Mouse (Mus musculus) lung, postnatal 0 days (tissue): ENCODE measurements around the gene Ephb2. TPM values are rescaled to one million over a fixed set of nuclear protein-coding genes. Genes with fewer than 3 reads are reported as not detected.

Experiments
- ATAC-seq: fragments of 200-750 bp; cut with Nextera tagmentation; 2 replicates; pipeline ENCODE4 v1.8.0; 2017; ENCODE audit warnings: moderate library complexity
- DNase-seq: peaks from one replicate; pipeline ENCODE4 v3.0.0-alpha.2; 2016; ENCODE audit warnings: low spot score
- H3K27ac ChIP-seq: fragments of 300-500 bp; sonication (generic); 2 replicates; pipeline ENCODE4 v1.5.1; 2014; ENCODE audit warnings: antibody characterized with exemption, mild to moderate bottlenecking, low read length, mixed read lengths
- H3K27me3 ChIP-seq: fragments of 300-500 bp; sonication (generic); replicated peaks from 2 replicates; pipeline ENCODE4 v1.6.1; 2014; ENCODE audit warnings: low read length, mixed read lengths; ENCODE audit not compliant: insufficient read depth
- H3K36me3 ChIP-seq: fragments of 300-500 bp; sonication (generic); 2 replicates; pipeline ENCODE4 v1.6.1; 2014; ENCODE audit warnings: low read length, mixed read lengths; ENCODE audit not compliant: insufficient read depth
- H3K4me1 ChIP-seq: fragments of 300-500 bp; sonication (generic); 2 replicates; pipeline ENCODE4 v1.6.1; 2014; ENCODE audit warnings: antibody characterized with exemption, low read depth, low read length, mixed read lengths; ENCODE audit not compliant: insufficient read depth
- H3K4me2 ChIP-seq: fragments of 300-500 bp; sonication (generic); replicated peaks from 2 replicates; pipeline ENCODE4 v1.6.1; 2014; ENCODE audit warnings: low read depth, mild to moderate bottlenecking, low read length, moderate library complexity, mixed read lengths
- H3K4me3 ChIP-seq: fragments of 300-500 bp; sonication (generic); 2 replicates; pipeline ENCODE4 v1.5.1; 2014; ENCODE audit warnings: low read depth, low read length
- H3K9ac ChIP-seq: fragments of 300-500 bp; sonication (generic); replicated peaks from 2 replicates; pipeline ENCODE4 v1.6.1; 2014; ENCODE audit warnings: low read depth, mild to moderate bottlenecking
- H3K9me3 ChIP-seq: fragments of 300-500 bp; sonication (generic); 2 replicates; pipeline ENCODE4 v1.6.1; 2016; ENCODE audit warnings: low read length, mixed read lengths
- CTCF ChIP-seq: IDR thresholded peaks from 2 replicates; pipeline ENCODE4 v1.5.1; 2016; ENCODE audit warnings: antibody characterized with exemption, mild to moderate bottlenecking
- EP300 ChIP-seq: IDR thresholded peaks from 2 replicates; pipeline ENCODE4 v1.6.1; 2016; ENCODE audit warnings: antibody characterized with exemption, mild to moderate bottlenecking, control low read depth
- WGBS: fragments of 180-500 bp; shearing (Covaris S2); extraction: QIAGEN DNeasy Blood & Tissue Kit; methylation state at CpG from one replicate; pipeline ENCODE4 v1.1.7; 2014; 5-methylcytosine and 5-hydroxymethylcytosine counted together
- polyA plus RNA-seq: library from polyadenylated mRNA; unstranded; fragments of >200 nt; fragmentation: Nextera tagmentation; extraction: Ambion mirVana; gene quantifications from 2 replicates; pipeline ENCODE4 v1.2.1, GENCODE M21; 2015

The Ephb2 gene
- polyA plus RNA-seq, 1 experiment from 2014 or later: 0.63 TPM

GRCm38 (mm10) chr4:136765080-136765479, 70.7 kb downstream of the Ephb2 start:
- Histone ChIP-seq H3K9me3 (no peaks in the 10 kb centered on the region), H3K36me3 (no peaks in the 10 kb centered on the region), H3K4me1 (no peaks in the 10 kb centered on the region), H3K27me3 (no peaks in the 10 kb centered on the region), H3K9ac (no peak overlapping the region), H3K4me3 (no peak overlapping the region), H3K27ac (no peak overlapping the region), H3K4me2 (no peak overlapping the region)
- ATAC-seq (no peak), DNase-seq (no peak)
- TF ChIP-seq CTCF: no peak
- no peak for TF ChIP-seq EP300
- WGBS: 58% methylated on average over 7 of the region's 7 CpGs

- no peak overlapping the region for H3K4me3 ChIP-seq
- no peak overlapping the region for H3K27ac ChIP-seq
- ATAC-seq (no peak), DNase-seq (no peak)
- no peaks in the 10 kb centered on the region for H3K4me1 ChIP-seq
- H3K36me3 ChIP-seq: no peaks in the 10 kb centered on the region
- no peak overlapping the region for H3K4me2 ChIP-seq
- TF ChIP-seq EP300 (no peak), CTCF (no peak)
- no peak overlapping the region for H3K9ac ChIP-seq
- H3K9me3 ChIP-seq: no peaks in the 10 kb centered on the region
- 34% methylated on average over 5 of the region's 5 CpGs for WGBS
- H3K27me3 ChIP-seq: no peaks in the 10 kb centered on the region
Observed at GRCm38 (mm10) chr4:136763349-136763748, 72.4 kb downstream of the Ephb2 start.

GRCm38 (mm10) chr4:136761713-136762380, 73.9 kb downstream of the Ephb2 start:
- Histone ChIP-seq H3K4me2 (no peak overlapping the region), H3K9ac (no peak overlapping the region), H3K4me1 (no peaks in the 10 kb centered on the region), H3K4me3 (no peak overlapping the region), H3K36me3 (no peaks in the 10 kb centered on the region), H3K27ac (no peak overlapping the region), H3K27me3 (no peaks in the 10 kb centered on the region), H3K9me3 (no peaks in the 10 kb centered on the region)
- TF ChIP-seq EP300: no peak
- no peak for TF ChIP-seq CTCF
- no peak for ATAC-seq
- no peak for DNase-seq
- WGBS: 51% methylated on average over 18 of the region's 18 CpGs

- no peak for DNase-seq
- Histone ChIP-seq H3K4me3 (no peak overlapping the region), H3K4me1 (no peaks in the 10 kb centered on the region), H3K9me3 (no peaks in the 10 kb centered on the region), H3K4me2 (no peak overlapping the region), H3K27ac (no peak overlapping the region), H3K36me3 (no peaks in the 10 kb centered on the region), H3K9ac (no peak overlapping the region), H3K27me3 (0 out of 2 replicates have a peak, but pooled peaks cover under 1% of the 10 kb centered on the region)
- WGBS: 43% methylated on average over 11 of the region's 11 CpGs
- no peak for ATAC-seq
- TF ChIP-seq CTCF: no peak
- TF ChIP-seq EP300: no peak
Observed at GRCm38 (mm10) chr4:136760882-136761281, 74.9 kb downstream of the Ephb2 start.

- WGBS: 76% methylated on average over 4 of the region's 4 CpGs
- Histone ChIP-seq H3K9ac (no peak overlapping the region), H3K4me1 (peaks cover 6% of the 10 kb centered on the region; the same call in 1 of the 2 replicates), H3K4me2 (no peak overlapping the region), H3K27me3 (0 out of 2 replicates have a peak, but pooled peaks cover 4% of the 10 kb centered on the region), H3K36me3 (no peaks in the 10 kb centered on the region), H3K9me3 (no peaks in the 10 kb centered on the region), H3K27ac (no peak overlapping the region), H3K4me3 (no peak overlapping the region)
- TF ChIP-seq CTCF: no peak
- ATAC-seq: no peak
- DNase-seq: no peak
Observed at GRCm38 (mm10) chr4:136757096-136757495, 78.7 kb downstream of the Ephb2 start.

- TF ChIP-seq CTCF: no peak
- TF ChIP-seq EP300: no peak
- Histone ChIP-seq H3K9ac (no peak overlapping the region), H3K4me1 (peaks cover 6% of the 10 kb centered on the region; the same call in 1 of the 2 replicates), H3K4me3 (no peak overlapping the region), H3K27me3 (0 out of 2 replicates have a peak, but pooled peaks cover 4% of the 10 kb centered on the region), H3K27ac (no peak overlapping the region), H3K36me3 (no peaks in the 10 kb centered on the region), H3K4me2 (no peak overlapping the region), H3K9me3 (no peaks in the 10 kb centered on the region)
- DNase-seq (no peak), ATAC-seq (no peak)
- 54% methylated on average over 6 of the region's 6 CpGs for WGBS
Observed at GRCm38 (mm10) chr4:136756486-136756885, 79.3 kb downstream of the Ephb2 start.
